Mouse (Mus musculus) lung, postnatal 0 days (tissue): ENCODE data around the gene Qsox2.

ENCODE experiments used
- CTCF ChIP-seq: IDR thresholded peaks from 2 replicates; pipeline ENCODE4 v1.5.1; 2016; ENCODE audit warnings: antibody characterized with exemption, mild to moderate bottlenecking
- EP300 ChIP-seq: IDR thresholded peaks from 2 replicates; pipeline ENCODE4 v1.6.1; 2016; ENCODE audit warnings: antibody characterized with exemption, mild to moderate bottlenecking, control low read depth

DNA sequence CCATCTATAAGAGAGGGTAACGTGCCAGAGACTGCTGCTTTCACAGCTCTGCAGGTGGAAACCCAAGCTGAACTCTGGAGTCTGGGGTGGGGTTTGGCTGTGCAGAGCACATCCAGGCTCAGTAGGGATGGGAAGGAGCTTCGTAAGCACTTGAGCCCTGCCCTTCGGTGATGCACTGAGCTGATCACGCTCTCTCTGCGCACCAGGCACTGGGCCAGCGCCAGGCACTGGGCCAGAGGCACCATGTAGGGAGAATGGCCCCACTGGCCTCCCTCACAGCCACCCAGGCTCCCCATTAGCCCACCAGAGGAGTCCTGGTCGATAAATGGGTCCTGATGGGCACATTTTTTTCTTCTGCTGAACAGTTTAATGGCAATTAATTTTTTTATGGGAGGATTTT lies 48.5 kb upstream of the Qsox2 start:
- TF ChIP-seq CTCF (no peak), EP300 (no peak)
